Mouse (Mus musculus): ENCODE measurements around the gene Ctnnbl1. TPM values are rescaled to one million over a fixed set of nuclear protein-coding genes. Genes with fewer than 3 reads are reported as not detected.

Ctnnbl1 gene
- polyA plus RNA-seq, 1 experiment = 0.98 TPM

DNA sequence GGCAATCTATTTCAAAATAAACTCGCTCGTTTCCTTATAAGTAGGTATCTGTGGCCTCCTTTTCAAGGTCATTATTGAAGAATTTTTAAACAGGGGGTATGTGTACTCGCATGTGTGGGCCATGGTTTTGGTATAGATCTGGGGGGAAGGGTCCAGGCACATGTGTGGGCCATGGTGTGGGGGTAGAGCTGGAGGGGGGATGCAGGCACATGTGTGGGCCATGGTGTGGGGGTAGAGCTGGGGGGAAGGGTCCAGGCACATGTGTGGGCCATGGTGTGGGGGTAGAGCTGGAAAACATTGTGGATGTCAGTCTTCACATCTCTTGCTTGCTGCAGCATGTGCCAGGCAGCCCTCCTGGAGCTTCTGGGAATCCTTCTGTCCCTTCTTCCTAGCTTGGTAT lies 129.9 kb downstream of the Ctnnbl1 start:
- Histone ChIP-seq H3K9me3 (ENCODE audit: control insufficient read depth, low read length) (no peaks in the 10 kb centered on the region), H3K4me3 (replicated peaks) (no peak overlapping the region), H3K27me3 (ENCODE audit: control insufficient read depth) (no peaks in the 10 kb centered on the region), H3K36me3 (ENCODE audit: control insufficient read depth) (peaks cover 14% of the 10 kb centered on the region), H3K4me1 (ENCODE audit: control insufficient read depth) (no peaks in the 10 kb centered on the region; the same call in 1 of the 2 replicates)
- TF ChIP-seq TAL1 (IDR thresholded peaks at IDR 0.05; ENCODE audit: low read length) (no peak), GATA1 (IDR thresholded peaks at IDR 0.05; ENCODE audit: low read length) (no peak)

DNA sequence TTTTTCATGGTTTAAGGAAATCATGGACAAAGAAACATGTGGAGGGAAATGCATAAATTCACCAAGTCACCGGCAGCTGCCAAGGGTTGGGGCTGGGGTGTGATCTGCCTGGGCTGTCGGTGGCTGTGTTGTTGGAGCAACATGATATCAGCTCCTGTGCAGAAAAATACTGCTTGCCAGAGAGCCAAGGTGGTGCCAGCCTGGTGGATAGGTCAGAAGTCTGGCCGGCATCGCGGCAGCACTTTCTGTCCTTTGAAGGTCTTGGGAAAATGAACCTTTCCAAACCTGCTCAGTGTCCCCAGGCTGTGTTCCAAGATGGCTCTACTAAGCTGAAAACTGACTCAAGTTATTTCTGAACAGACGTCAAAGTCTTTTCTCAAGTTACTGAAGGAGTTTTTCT lies 133.0 kb downstream of the Ctnnbl1 start:
- H3K9me3 ChIP-seq (ENCODE audit: control insufficient read depth, low read length) = no peaks in the 10 kb centered on the region
- H3K4me3 ChIP-seq (replicated peaks) = no peak overlapping the region
- TF ChIP-seq TAL1 (IDR thresholded peaks at IDR 0.05; ENCODE audit: low read length) (no peak), GATA1 (IDR thresholded peaks at IDR 0.05; ENCODE audit: low read length) (no peak)
- no peaks in the 10 kb centered on the region for H3K4me1 ChIP-seq (ENCODE audit: control insufficient read depth)
- no peaks in the 10 kb centered on the region for H3K27me3 ChIP-seq (ENCODE audit: control insufficient read depth)
- H3K36me3 ChIP-seq (ENCODE audit: control insufficient read depth) = peaks cover 21% of the 10 kb centered on the region

DNA sequence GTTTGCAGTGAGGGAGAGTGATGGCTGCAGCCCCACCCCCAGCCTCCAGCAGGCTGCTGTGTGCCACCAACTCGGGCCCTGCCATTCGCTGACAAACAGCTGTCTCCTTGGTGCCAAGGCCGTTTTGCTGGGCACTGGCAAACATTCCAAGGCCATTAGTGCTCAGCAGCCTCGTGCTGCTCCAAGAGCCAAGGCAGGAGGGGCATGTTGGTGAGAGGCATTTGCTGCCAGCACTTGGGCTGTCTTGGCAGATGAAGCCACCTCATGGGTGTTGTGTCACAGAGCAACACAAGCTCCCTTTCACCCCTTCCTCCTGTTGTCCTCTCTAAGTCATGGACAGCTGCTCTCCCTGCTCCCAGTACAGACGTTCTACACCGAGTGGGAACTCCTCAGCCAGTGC lies 136.0 kb downstream of the Ctnnbl1 start:
- TF ChIP-seq GATA1 (IDR thresholded peaks at IDR 0.05; ENCODE audit: low read length) (no peak), TAL1 (IDR thresholded peaks at IDR 0.05; ENCODE audit: low read length) (no peak)
- no peak overlapping the region for H3K4me3 ChIP-seq (replicated peaks)
- no peaks in the 10 kb centered on the region for H3K4me1 ChIP-seq (ENCODE audit: control insufficient read depth)
- peaks cover 26% of the 10 kb centered on the region for H3K36me3 ChIP-seq (ENCODE audit: control insufficient read depth)
- H3K27me3 ChIP-seq (ENCODE audit: control insufficient read depth) = no peaks in the 10 kb centered on the region
- H3K9me3 ChIP-seq (ENCODE audit: control insufficient read depth, low read length) = no peaks in the 10 kb centered on the region

DNA sequence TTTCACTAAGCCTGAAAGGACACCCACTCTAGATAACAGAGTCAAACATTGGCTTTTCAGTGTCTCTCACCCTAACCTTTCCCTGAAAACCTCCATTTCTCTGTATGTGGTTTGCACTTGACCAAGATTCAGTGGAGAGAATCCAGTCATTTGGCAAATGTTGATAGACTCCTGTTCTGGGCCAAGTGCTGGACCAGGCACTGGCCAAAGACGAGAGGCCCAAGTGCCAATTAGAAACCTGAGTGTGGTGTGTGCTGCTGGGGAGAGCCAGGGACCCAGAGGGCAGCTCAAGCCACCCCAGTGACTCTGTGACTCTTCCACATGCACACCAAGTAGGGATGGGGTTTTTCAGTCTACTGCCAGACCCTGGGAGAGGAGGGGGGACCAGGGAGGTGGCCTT lies 136.5 kb downstream of the Ctnnbl1 start:
- no peaks in the 10 kb centered on the region for H3K4me1 ChIP-seq (ENCODE audit: control insufficient read depth)
- H3K4me3 ChIP-seq (replicated peaks) = no peak overlapping the region
- H3K27me3 ChIP-seq (ENCODE audit: control insufficient read depth) = no peaks in the 10 kb centered on the region
- peaks cover 25% of the 10 kb centered on the region for H3K36me3 ChIP-seq (ENCODE audit: control insufficient read depth)
- no peaks in the 10 kb centered on the region for H3K9me3 ChIP-seq (ENCODE audit: control insufficient read depth, low read length)
- TF ChIP-seq TAL1 (IDR thresholded peaks at IDR 0.05; ENCODE audit: low read length) (no peak), GATA1 (IDR thresholded peaks at IDR 0.05; ENCODE audit: low read length) (no peak)

DNA sequence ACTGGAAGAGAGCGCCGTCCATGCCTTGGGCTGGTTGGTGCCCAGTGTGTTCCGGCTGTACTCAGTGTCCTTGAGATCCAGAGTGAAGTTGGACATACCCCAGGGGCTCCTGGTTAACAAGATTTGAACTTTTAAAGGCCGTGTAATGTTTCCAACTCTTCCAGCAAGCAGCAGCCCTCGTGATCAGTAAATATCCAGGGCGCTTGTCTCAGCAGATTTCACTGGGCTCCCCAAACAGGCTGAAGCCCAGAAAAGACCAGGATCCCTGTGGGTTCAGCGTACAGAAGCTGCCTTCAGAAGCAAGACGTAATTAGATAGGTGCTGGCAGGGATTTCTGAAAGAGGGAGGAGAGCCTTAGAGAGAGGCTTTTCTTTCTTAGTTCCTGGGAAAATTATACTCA lies 137.9 kb downstream of the Ctnnbl1 start:
- H3K4me3 ChIP-seq (replicated peaks) = no peak overlapping the region
- H3K36me3 ChIP-seq (ENCODE audit: control insufficient read depth) = peaks cover 25% of the 10 kb centered on the region
- TF ChIP-seq GATA1 (IDR thresholded peaks at IDR 0.05; ENCODE audit: low read length) (no peak), TAL1 (IDR thresholded peaks at IDR 0.05; ENCODE audit: low read length) (no peak)

DNA sequence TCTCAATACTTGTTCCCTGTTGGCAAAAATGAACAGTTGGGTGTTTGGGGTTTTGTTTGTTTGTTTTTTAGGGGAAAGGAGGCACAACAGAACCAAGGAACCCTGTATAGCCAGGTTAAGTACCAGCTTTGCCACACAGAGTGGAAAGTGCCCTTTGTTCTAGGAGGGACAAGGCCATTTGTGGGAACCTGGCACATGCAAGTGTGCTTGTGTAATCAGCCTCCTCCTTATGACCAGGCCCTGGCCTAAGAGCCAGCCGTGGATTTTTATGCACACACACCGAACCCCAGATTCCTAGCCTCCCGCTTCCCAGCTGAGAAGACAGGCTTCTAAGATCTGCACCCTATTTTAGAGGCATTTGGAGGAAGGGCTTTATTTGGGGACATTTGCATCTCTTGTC lies 140.2 kb downstream of the Ctnnbl1 start:
- Histone ChIP-seq H3K9me3 (ENCODE audit: control insufficient read depth, low read length) (no peaks in the 10 kb centered on the region), H3K27me3 (ENCODE audit: control insufficient read depth) (no peaks in the 10 kb centered on the region), H3K36me3 (ENCODE audit: control insufficient read depth) (peaks cover 15% of the 10 kb centered on the region), H3K4me1 (ENCODE audit: control insufficient read depth) (no peaks in the 10 kb centered on the region), H3K4me3 (replicated peaks) (no peak overlapping the region)
- TF ChIP-seq TAL1 (IDR thresholded peaks at IDR 0.05; ENCODE audit: low read length) (no peak), GATA1 (IDR thresholded peaks at IDR 0.05; ENCODE audit: low read length) (no peak)

More for the DNA sequence above, 137.9 kb downstream of the Ctnnbl1 start:
- no peaks in the 10 kb centered on the region for H3K27me3 ChIP-seq (ENCODE audit: control insufficient read depth)
- no peaks in the 10 kb centered on the region for H3K9me3 ChIP-seq (ENCODE audit: control insufficient read depth, low read length)
- H3K4me1 ChIP-seq (ENCODE audit: control insufficient read depth) = no peaks in the 10 kb centered on the region

DNA sequence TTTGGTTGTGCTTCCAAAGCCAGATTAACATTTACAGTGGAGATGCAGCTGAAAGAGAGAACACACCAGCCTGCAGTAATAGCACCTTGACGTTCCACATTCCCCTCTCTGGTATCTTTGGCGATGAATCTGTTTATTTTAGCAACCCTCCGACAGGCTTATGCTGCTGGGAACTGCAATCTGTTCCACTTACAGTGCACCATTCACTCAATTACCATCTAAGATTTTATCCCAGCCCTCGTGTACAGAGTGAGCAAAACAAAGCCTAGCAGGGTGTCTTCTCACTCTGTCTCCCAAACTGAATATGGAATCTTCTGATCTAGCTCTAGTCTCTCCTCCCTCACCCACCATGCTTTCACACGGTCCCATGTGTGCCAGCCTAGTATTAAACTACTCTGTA lies 140.8 kb downstream of the Ctnnbl1 start:
- Histone ChIP-seq H3K4me3 (replicated peaks) (no peak overlapping the region), H3K36me3 (ENCODE audit: control insufficient read depth) (peaks cover 11% of the 10 kb centered on the region), H3K4me1 (ENCODE audit: control insufficient read depth) (no peaks in the 10 kb centered on the region), H3K27me3 (ENCODE audit: control insufficient read depth) (no peaks in the 10 kb centered on the region), H3K9me3 (ENCODE audit: control insufficient read depth, low read length) (no peaks in the 10 kb centered on the region)
- no peak for TF ChIP-seq GATA1 (IDR thresholded peaks at IDR 0.05; ENCODE audit: low read length)
- no peak for TF ChIP-seq TAL1 (IDR thresholded peaks at IDR 0.05; ENCODE audit: low read length)

DNA sequence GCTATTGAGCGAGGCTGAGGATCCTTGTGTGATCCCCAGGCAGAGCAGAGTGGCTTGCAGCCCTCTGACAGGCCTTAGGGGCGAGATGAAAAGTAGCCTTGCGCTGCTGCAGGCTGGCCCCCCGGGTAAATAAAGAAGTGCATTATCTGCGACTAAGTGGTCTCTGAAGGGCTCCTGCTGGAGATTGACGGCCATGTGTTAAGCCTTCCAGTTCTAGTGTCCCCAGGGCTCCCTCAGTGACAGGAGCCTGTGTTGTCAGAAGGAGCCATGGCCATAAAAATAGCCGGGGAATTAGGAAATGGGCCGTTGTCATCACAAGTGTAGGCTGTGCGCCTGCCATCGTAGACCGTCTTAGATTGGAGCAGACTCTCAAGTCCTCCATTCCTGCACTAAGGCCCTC lies 144.7 kb downstream of the Ctnnbl1 start:
- H3K4me3 ChIP-seq (replicated peaks) = no peak overlapping the region
- TF ChIP-seq GATA1 (IDR thresholded peaks at IDR 0.05; ENCODE audit: low read length) (no peak), TAL1 (IDR thresholded peaks at IDR 0.05; ENCODE audit: low read length) (no peak)

DNA sequence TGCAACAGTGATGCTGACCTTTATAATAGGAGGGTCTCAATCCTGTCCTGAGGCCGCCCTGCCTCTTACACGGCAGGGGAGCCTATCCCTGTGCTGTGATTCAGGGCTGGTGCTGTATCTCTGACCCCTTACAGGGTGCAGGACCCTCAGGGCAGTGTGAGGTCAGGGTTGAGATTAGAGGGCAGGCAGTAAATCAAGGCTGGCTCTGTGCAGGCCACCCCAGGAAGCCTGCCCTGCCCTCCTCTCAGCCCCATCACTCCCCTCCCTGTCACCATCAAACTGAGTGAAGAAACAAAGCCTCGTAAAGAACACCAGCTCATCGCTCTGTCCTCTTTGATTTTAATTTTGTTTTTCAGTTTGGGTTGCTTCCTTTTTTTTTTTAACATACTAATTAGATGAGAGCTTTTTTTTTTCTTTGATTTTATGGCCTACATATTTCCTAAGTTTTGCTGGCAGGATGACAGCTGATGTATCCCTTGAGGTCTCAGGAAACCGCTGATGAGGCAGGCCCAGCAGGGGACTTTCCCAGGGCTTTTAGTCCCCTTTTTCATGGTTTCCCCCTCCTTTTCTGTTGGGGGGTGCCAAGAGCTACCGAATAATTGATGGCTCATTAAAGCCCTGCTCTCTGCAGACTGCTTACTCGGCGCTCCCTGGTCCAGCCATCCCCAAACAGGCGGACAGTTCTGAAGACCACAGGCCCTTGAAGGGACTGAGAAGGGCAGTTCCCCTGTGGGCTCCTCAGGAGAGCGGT lies 150.2 kb downstream of the Ctnnbl1 start:
- TF ChIP-seq GATA1 (IDR thresholded peaks at IDR 0.05; ENCODE audit: low read length) = no peak
- TF ChIP-seq TAL1 (IDR thresholded peaks at IDR 0.05; ENCODE audit: low read length) = no peak
- H3K36me3 ChIP-seq (ENCODE audit: control insufficient read depth) = peaks cover 35% of the 10 kb centered on the region
- H3K4me3 ChIP-seq (replicated peaks) = no peak overlapping the region
- H3K9me3 ChIP-seq (ENCODE audit: control insufficient read depth, low read length) = no peaks in the 10 kb centered on the region
- peaks cover 5% of the 10 kb centered on the region for H3K4me1 ChIP-seq (ENCODE audit: control insufficient read depth)
- no peaks in the 10 kb centered on the region for H3K27me3 ChIP-seq (ENCODE audit: control insufficient read depth)

More for the DNA sequence above, 144.7 kb downstream of the Ctnnbl1 start:
- Histone ChIP-seq H3K9me3 (ENCODE audit: control insufficient read depth, low read length) (no peaks in the 10 kb centered on the region), H3K27me3 (ENCODE audit: control insufficient read depth) (no peaks in the 10 kb centered on the region), H3K36me3 (ENCODE audit: control insufficient read depth) (peaks cover 26% of the 10 kb centered on the region), H3K4me1 (ENCODE audit: control insufficient read depth) (no peaks in the 10 kb centered on the region)

Measured in erythroblast, embryonic 14.5 days (primary cell).